Mouse (Mus musculus): ENCODE measurements at regions not wholly inside any gene's neighbourhood (a gene's known extent, or its start where the extent isn't known, plus 50 kb on each side); places are given as distances from the start of the nearest gene placed in this dataset.

- Histone ChIP-seq H3K4me3 (ENCODE audit: low read depth, low read length) (no peak overlapping the region), H3K4me2 (ENCODE audit: low read depth, low read length) (no peak overlapping the region), H3K27me3 (ENCODE audit: control insufficient read depth, insufficient read depth, low read length) (no peaks in the 10 kb centered on the region), H3K4me1 (ENCODE audit: control insufficient read depth, insufficient read depth, low read length) (peaks cover 4% of the 10 kb centered on the region; the same call in 1 of the 2 replicates), H3K36me3 (ENCODE audit: control insufficient read depth, insufficient read depth, low read length) (no peaks in the 10 kb centered on the region), H3K9ac (replicated peaks; ENCODE audit: low read depth, low read length) (no peak overlapping the region), H3K9me3 (ENCODE audit: control insufficient read depth, low read length) (no peaks in the 10 kb centered on the region), H3K27ac (ENCODE audit: low read depth, low read length) (peak overlapping the region; percentile 16; the same call in 1 of the 2 replicates)
- peak; percentile 95 for ATAC-seq (ENCODE audit: low read depth)
- 35% methylated on average over 5 of the region's 5 CpGs for WGBS
Measured at GRCm38 (mm10) chr15:18189622-18190308, 629.0 kb upstream of the Cdh10 start.

GRCm38 (mm10) chr15:18190490-18190889 lies 628.3 kb upstream of the Cdh10 start:
- no peak for ATAC-seq (ENCODE audit: low read depth)
- 100% methylated on average over 1 of the region's 1 CpGs for WGBS
- no peak overlapping the region for H3K4me3 ChIP-seq (ENCODE audit: low read depth, low read length)
- H3K27me3 ChIP-seq (ENCODE audit: control insufficient read depth, insufficient read depth, low read length), result no peaks in the 10 kb centered on the region
- H3K36me3 ChIP-seq (ENCODE audit: control insufficient read depth, insufficient read depth, low read length), result no peaks in the 10 kb centered on the region
- H3K9me3 ChIP-seq (ENCODE audit: control insufficient read depth, low read length), result no peaks in the 10 kb centered on the region
- H3K4me2 ChIP-seq (ENCODE audit: low read depth, low read length), result no peak overlapping the region
- H3K9ac ChIP-seq (replicated peaks; ENCODE audit: low read depth, low read length), result no peak overlapping the region
- no peak overlapping the region for H3K27ac ChIP-seq (ENCODE audit: low read depth, low read length)
- H3K4me1 ChIP-seq (ENCODE audit: control insufficient read depth, insufficient read depth, low read length), result peaks cover 4% of the 10 kb centered on the region; the same call in 1 of the 2 replicates

- Histone ChIP-seq H3K36me3 (ENCODE audit: control insufficient read depth, insufficient read depth, low read length) (no peaks in the 10 kb centered on the region), H3K4me3 (ENCODE audit: low read depth, low read length) (no peak overlapping the region), H3K27ac (ENCODE audit: low read depth, low read length) (no peak overlapping the region), H3K4me1 (ENCODE audit: control insufficient read depth, insufficient read depth, low read length) (no peaks in the 10 kb centered on the region), H3K4me2 (ENCODE audit: low read depth, low read length) (no peak overlapping the region), H3K27me3 (ENCODE audit: control insufficient read depth, insufficient read depth, low read length) (no peaks in the 10 kb centered on the region), H3K9ac (replicated peaks; ENCODE audit: low read depth, low read length) (no peak overlapping the region), H3K9me3 (ENCODE audit: control insufficient read depth, low read length) (no peaks in the 10 kb centered on the region)
- 60% methylated on average over 2 of the region's 2 CpGs for WGBS
- ATAC-seq (ENCODE audit: low read depth), result peak; percentile 60; the same call in 1 of the 2 replicates
Measured at GRCm38 (mm10) chr15:18211102-18211501, 607.6 kb upstream of the Cdh10 start.

- Histone ChIP-seq H3K4me3 (ENCODE audit: low read depth, low read length) (no peak overlapping the region), H3K36me3 (ENCODE audit: control insufficient read depth, insufficient read depth, low read length) (no peaks in the 10 kb centered on the region), H3K9me3 (ENCODE audit: control insufficient read depth, low read length) (no peaks in the 10 kb centered on the region), H3K27me3 (ENCODE audit: control insufficient read depth, insufficient read depth, low read length) (no peaks in the 10 kb centered on the region), H3K4me2 (ENCODE audit: low read depth, low read length) (no peak overlapping the region), H3K27ac (ENCODE audit: low read depth, low read length) (no peak overlapping the region), H3K4me1 (ENCODE audit: control insufficient read depth, insufficient read depth, low read length) (no peaks in the 10 kb centered on the region), H3K9ac (replicated peaks; ENCODE audit: low read depth, low read length) (no peak overlapping the region)
- no peak for ATAC-seq (ENCODE audit: low read depth)
Measured at GRCm38 (mm10) chr15:18219913-18220312, 598.8 kb upstream of the Cdh10 start.
